Mouse (Mus musculus) ovary, postnatal 10 days (tissue): ENCODE data around the gene Tbc1d15.
"Not testable (repeated sequence)": the region's sequence is repeated elsewhere in the genome, so short reads cannot be mapped to it uniquely, and the experiment has no call there.

Experiments used
- DNase-seq: peaks from one replicate; pipeline ENCODE4 v3.0.0; 2022; ENCODE audit warnings: low spot score

Tbc1d15 gene

DNA sequence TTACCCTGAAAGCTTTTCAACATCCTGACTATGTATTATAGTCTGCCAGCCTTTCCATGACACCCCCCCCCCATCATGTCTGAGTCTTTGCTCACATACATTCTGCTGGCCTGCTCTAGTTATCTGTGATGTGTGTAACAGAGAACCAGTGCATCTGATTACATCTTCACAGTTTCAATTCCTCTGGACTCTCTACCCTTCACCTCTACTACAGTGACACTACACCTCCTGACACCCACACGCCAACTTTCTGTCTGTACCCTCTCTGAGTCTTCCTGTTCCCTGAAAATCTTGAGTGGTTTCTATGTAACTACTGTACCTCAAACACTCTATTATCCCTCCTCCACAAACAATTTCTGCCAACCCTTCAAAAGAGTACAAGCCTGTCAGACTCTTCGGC is 5.8 kb downstream of the Tbc1d15 start:
- no peak for DNase-seq

GRCm38 (mm10) chr10:115241082-115241595 is 10.1 kb downstream of the Tbc1d15 start:
- DNase-seq, result no peak

DNA sequence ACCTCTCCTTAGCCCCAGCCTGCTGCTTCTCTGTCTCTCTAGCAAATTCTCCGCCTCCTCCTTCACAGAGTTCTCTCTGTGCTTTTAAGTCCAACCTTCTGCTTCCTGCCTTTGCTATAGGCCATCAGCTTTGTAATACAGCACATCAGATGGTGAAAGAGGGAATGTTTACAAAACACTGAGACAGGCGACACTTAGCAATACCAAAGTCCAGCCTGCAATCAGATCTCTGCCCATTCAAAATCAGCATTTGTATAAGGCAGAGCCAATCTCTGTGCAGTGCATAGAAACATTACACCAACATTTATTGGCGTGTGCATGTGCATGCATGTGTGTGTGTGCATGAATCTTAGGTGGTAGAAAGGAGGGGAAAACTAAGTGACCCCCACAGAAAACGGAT is 13.3 kb downstream of the Tbc1d15 start:
- no peak for DNase-seq

DNA sequence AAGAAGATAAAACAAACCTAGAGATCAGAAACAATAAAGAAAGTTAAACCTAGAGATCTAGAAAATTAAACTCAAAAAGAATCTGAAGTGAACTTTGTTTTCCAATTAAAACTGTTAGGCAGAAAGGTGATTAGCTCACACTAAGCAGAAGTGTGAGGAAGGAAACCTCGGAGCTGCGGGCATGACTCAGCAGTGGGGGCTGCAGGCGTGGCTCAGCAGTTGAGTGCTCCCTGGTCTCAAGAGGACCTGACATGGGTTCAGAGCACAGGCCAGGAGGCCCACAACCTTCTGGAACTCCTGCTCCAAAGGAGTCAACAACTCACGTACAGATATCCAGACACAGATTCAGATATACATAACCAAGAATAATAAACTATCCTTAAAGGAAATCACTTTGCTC is 14.5 kb downstream of the Tbc1d15 start:
- DNase-seq, result no peak

GRCm38 (mm10) chr10:115235501-115235900 is 15.8 kb downstream of the Tbc1d15 start:
- DNase-seq, result no peak

DNA sequence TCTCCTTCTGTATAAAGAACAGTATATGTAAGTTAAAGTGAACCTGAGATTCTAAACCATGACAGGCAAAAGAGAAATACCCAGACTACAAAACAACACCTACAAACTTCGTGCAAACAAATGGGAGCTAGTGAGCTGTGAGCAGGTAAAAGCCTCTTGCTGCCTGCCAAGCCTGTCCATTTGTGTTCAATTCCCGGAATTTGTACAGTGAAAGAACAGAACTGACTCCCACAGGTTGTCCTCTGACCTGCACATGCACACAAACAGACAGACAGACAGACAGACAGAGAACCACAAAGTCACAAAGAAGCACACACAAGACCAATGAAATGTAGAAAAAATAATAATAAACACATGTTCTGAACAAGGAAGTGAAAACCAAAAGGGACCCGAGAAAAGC is 17.5 kb downstream of the Tbc1d15 start:
- no peak for DNase-seq

GRCm38 (mm10) chr10:115232513-115232912 is 18.8 kb downstream of the Tbc1d15 start:
- DNase-seq, result no peak

GRCm38 (mm10) chr10:115229023-115229422 is 22.2 kb downstream of the Tbc1d15 start:
- no peak for DNase-seq

DNA sequence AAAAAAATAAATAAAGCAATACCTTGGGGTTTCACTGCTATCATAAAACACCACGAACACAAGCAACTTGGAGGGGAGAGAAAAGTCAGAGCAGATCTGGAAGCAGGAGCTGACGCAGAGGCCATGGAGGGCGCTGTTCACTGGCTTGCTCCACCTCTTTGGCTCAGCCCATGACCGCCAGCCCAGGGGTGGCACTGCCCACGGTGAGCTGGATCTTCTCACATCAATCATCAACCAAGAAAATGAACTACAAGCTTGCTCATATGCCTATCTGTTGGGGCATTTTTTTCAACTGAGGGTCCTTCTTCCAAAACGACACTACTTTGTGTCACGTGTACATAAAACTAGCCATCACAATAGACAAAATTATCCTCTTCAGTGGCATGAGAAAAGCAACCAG is 24.7 kb downstream of the Tbc1d15 start:
- DNase-seq, result no peak

GRCm38 (mm10) chr10:115223845-115224244 is 27.4 kb downstream of the Tbc1d15 start:
- no peak for DNase-seq

DNA sequence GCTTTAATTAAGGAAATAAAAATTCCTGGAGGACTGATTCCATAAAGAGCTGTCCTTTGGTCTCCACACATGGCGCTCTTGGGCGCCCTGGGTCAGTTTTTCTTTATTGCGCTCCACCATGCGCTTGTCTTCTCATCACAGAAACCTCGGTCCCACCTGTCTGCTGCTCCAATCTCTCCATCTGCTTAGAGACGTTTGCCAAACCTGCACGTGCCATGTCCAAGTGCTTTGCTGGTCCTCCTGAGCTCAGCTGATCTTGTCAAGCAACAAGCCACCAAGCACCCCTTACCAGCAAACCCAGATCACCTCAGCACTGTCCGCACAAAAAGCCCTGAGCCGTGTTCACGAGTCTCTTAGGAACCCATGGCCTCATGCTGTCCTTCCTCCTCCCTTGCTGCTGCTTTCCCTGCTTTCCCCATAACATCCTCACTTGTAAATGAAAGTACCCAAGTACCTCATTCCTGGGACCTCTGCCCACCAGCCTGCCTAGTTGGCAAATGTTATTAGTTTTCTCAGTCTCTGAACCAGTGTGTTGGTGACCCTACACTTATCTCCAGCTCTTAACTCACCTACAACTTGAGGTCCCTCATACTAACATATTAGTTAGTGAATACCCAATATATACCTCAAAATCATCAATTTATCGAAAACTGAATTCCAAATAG is 38.2 kb downstream of the Tbc1d15 start:
- no peak for DNase-seq

GRCm38 (mm10) chr10:115205825-115206224 is 45.4 kb downstream of the Tbc1d15 start:
- no peak for DNase-seq

GRCm38 (mm10) chr10:115205284-115205683 is 46.0 kb downstream of the Tbc1d15 start:
- no peak for DNase-seq

- no peak for DNase-seq
Observed at GRCm38 (mm10) chr10:115191214-115191613, 60.1 kb downstream of the Tbc1d15 start.

GRCm38 (mm10) chr10:115187390-115187789 is 63.9 kb downstream of the Tbc1d15 start:
- DNase-seq, result no peak

- peak; percentile 33 for DNase-seq
Observed at GRCm38 (mm10) chr10:115184697-115185096, 66.6 kb downstream of the Tbc1d15 start, which contains the start of gene Tph2. TSS of gene Tph2 (minus strand) at chr10:115185022.

- no peak for DNase-seq
Observed at GRCm38 (mm10) chr10:115181034-115181433, 70.2 kb downstream of the Tbc1d15 start.

- DNase-seq, result not testable (repeated sequence)
Observed at GRCm38 (mm10) chr10:115178019-115178418, 73.2 kb downstream of the Tbc1d15 start.

- DNase-seq, result no peak
Observed at GRCm38 (mm10) chr10:115175591-115175991, 75.7 kb downstream of the Tbc1d15 start.

- no peak for DNase-seq
Observed at GRCm38 (mm10) chr10:115173336-115173735, 77.9 kb downstream of the Tbc1d15 start.

- no peak for DNase-seq
Observed at GRCm38 (mm10) chr10:115171351-115171818, 79.9 kb downstream of the Tbc1d15 start.

- DNase-seq, result no peak
Observed at GRCm38 (mm10) chr10:115170496-115171350, 80.5 kb downstream of the Tbc1d15 start.

DNA sequence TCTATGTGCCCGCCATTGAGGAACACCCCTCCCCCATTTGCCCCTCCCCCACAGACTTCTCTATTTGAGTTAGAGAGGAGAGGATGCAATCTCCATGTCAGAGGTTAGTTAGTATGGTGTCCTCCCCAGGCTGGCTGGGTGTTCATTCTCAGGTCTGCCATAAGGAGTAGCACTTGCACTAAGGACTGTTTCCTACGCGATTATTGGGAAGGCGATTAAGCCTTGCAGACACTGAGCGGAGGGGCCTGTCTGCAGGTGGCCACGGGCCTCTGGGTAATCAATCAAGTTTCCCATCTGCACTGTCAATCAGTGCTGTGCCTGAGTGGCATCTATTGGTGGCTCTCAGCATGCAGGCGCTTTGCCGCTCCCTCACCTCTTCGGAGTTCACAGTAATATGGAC is 81.9 kb downstream of the Tbc1d15 start:
- no peak for DNase-seq
